Mouse (Mus musculus) embryo, embryonic 10 days (tissue): Measurements from ENCODE around the gene Ncbp2.
"Not testable (repeated sequence)": the region's sequence is repeated elsewhere in the genome, so short reads cannot be mapped to it uniquely, and the experiment has no call there.

Source experiments
- DNase-seq: peaks from one replicate; pipeline ENCODE4 v3.0.0-alpha.2; 2015; ENCODE audit warnings: low spot score

Ncbp2 gene

DNA sequence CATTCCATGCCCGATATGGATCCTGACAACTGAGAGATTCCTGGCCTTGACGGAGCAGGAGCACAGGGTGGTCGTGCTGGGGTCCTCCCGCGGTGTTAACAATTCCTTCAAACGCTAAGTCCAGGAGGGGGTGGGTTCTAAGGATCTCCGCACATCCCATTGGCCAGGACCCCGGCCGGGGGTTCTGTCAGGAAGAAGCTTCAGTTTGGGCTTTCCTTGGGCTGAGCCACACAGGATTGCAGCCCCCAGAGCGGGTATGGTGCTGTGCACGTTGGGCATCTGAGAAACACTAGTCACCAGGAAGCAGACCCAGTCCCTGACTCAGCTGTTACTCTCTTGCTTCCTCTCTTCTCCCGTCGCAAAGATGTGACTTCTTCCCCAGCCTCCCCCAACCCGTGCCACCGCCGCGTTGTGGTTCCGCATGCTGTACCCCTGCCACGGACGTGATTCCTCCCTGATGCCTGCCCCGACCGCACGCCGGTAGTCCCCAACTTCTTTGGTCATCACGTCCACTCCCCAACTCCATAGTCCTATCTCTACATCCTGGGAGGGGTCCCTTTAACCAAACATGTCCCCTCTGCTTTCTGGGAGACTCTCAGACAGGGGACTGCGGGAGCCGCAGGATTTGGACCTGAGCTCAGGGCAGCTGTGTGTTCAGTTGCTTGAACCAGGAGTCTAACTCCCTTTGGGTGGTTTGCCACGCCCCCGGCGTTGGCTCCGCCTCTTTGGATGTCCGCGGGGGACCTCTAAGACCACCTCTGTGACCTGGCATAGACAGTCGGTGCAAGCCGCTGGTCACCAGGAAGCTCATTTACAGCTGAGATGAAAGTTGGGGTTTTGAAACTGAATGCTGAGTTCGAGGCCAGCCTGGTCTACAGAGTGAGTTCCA is 13.0 kb upstream of the Ncbp2 start:
- DNase-seq: no peak

DNA sequence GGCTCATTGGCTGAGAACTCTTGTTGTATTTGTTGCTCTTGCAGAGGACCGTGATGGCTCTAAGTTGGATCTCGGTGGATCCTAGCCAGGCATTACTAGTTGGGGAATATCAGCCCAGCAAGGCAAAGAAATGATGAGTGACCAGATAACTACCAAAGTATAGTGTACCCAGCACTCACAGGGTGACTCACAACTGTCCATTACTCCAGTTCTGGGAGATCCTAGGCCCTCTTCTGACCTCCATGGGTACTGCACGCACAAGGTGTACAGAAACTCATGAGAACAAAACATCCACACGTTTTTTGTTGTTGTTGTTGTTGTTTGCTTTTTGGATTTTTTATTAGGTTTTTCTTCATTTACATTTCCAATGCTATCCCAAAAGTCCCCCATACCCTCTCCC is 11.7 kb upstream of the Ncbp2 start:
- DNase-seq: no peak

DNA sequence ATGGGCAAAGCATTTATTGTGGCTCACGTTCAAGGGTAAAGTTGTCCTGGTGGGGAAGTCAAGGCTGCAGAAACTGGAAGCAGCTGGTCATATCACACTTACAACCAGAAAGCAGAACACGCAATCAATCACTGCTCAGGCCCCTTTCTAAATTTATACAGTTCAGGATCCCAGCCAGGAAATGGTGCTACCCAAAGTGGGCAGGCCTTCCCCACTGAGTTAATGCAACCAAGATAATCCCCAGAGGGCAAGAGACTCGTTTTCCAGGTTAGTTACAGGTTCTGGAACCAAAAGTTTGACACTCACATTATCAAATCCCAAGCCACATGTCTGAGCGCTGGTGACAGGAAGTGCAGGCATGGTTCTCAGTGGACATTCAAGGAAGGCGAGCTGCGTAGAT is 9.5 kb upstream of the Ncbp2 start:
- no peak for DNase-seq

DNA sequence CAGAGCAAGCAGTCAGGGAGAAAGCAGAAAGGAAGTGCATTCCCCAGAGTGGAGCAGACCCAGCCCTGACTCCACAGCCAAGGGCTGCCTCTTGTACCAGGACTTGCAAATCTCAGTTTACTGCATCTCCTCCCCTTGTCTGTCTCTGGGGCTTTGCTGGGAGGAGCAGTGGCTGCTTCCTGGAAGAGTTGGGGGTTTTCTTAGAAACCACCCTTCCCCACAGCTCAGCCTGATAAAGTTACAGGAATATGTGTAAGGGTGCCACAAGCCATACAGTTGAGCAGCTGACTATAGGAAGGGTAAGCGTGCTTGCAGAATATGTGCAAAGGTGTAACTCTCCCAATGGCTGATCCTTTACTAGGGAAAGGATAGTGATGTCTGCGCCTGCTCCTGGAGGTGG is 7.7 kb upstream of the Ncbp2 start:
- no peak for DNase-seq

DNA sequence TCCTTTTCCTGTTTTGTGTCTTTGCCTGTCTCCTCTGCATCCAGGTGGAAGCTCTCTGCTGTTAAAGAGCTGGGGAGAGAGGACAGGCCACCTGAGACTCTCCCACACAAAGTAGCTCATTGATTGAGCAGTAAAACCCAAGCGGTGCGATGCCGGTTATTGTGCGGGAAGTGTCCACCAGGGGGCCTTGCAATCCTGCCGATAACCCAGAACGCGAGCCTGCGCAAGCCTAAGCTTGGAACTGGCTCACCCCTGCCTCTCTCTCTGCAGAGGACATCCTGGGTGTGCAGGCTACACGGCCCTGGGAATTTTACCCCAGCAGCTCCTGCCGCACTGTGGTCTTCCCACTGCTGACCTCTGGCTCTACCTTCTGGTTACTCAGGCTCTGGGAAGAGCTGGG is 4.3 kb upstream of the Ncbp2 start:
- peak; percentile 87 for DNase-seq

DNA sequence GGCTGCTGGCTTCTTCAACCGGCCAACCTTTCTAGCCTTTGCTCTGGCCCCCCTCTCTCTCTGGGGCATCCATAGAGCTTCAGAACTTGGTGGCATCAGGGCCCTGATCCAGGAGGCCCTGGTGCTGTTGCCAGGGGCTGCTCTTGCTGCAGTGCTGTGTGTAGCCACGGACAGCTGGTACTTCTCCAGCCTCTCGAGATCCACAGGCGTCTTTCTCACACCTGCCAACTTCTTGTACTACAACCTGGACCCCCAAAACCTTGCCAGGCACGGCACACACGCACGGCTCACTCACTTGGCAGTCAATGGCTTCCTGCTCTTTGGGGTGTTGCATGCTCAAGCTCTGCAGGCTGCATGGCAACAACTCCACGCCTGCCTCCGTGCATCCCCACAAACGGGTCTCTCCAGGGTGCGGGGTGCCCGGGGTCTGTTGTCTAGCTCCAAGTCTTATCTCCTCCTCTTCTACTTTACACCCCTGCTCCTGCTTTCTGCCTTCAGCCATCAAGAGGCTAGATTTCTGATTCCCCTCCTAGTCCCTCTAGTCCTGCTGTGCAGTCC is 3.5 kb upstream of the Ncbp2 start:
- no peak for DNase-seq

DNA sequence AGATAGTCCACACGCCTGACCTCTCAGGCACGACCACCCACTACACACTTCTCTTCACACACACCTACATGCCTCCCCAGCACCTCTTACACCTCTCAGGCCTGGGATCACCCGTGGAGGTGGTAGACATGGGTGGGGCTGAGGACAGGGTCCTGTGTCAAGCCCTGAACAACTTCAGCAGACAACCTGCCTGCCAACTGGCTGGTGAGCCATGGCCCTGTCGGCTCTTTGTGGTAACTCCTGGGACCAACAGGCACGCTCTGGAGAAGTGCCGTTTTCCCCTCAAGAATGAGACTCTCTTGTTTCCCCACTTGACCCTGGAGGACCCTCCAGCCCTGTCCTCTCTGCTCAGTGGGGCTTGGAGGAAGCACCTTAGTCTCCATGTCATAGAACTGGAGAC is 2.9 kb upstream of the Ncbp2 start:
- DNase-seq: no peak

DNA sequence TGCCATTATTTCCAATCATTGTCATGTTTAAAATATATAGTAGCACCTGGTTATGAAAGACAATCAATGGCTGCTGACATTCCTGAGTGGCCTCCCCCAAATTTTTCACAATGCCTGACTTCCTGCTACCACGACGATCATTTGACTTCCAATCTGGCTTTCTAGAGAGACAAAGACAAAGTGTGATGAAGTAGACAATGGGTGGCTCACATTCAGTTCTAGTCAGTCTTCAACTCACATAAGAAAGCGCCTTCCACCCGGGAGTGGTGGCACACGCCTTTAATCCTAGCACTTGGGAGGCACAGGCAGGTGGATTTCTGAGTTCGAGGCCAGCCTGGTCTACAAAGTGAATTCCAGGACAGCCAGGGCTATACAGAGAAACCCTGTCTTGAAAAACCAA is 2.3 kb upstream of the Ncbp2 start:
- not testable (repeated sequence) for DNase-seq

DNA sequence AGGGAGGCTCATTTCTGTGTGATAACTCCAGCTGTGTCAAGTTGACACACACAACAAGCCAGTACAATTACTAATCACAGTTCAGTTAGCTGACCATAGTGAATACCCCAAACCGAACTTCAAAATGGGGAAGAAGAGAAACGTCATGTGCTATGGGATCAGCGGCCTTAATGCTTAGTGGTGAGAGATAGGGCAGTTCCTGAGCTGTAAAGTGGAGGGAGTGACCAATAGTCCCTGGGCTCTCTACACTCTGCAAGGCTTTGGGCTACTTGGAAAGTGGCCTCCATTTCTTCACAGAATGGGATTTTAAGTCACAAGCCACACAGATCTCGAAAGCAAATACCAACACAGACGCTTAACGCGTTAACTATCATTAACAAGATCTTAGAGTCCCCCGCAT is 980 bp upstream of the Ncbp2 start:
- DNase-seq: no peak

DNA sequence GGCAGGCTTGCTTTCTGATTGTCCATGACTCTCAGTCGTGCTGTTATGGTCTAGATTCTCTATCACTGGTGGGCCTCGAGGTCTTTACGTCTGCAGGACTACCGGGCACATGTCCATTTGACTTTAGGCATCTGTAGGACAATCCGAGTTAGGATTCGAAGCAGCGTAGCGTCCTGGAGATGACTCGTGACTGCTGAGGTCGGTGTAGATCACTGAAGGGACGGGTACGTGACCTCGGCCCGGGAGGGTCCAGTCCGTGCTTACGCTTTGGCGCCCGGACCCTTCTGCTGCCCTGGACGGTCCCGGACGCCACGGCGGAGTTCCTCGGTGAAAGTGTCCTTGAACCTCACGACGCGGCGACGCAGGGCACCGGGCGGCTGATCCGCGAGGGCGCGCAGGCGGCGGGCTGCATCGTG is 404 bp upstream of the Ncbp2 start:
- no peak for DNase-seq

DNA sequence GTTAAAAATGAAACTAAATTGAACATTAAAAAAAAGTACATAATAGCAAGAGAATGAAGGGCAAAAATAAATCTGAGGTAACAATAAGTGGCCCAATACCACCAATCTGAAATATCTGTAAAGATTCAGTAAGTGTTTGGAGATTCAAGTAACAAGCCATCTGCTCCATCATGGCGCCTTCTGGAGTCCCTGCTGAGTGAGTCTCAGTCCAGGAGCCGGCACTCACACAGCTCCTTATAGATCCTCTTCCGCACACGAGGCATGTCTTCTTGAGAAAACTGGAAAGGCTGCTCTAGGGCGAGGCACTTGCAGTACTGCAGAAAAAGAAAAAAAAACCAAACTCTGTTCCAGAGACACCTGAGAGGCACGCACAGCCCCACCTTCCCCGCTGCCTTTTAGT is 14.9 kb downstream of the Ncbp2 start:
- no peak for DNase-seq

DNA sequence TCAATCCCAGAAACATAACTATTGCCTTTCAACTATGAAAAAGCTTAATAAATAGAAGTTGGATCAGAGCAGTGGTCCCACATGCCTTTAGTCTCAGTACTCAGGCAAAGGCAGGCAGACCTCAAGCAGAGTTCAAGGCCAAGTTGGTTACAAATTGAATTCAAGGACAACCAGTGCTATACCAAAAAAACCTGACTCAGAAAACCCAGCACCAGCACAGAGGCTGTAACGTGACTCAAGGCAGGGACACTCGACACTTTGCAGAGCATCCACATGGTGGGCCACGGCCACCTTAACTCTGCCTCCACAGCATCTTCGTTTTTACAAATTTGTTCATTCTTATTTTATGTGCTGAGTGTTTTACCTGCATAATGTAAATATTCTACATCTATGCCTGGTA is 26.9 kb downstream of the Ncbp2 start:
- no peak for DNase-seq

DNA sequence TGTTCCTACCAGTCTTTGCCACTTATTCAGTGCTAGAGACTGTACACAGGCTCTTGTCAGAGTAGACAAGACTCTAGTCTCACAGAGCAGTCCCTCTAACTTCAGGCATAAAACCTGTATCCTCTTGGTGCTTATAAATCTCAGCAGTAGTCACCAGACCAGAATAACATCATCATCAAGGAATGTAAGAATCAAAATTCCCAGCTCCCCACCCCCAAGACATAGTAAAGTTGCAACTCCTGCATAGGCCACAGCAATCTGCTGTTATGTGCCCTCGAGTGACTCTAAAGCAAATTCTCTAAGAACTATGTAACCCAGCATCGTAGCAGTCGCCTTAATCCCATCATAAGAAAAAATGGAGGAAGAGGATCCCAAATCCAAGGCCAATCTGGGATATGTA is 31.2 kb downstream of the Ncbp2 start:
- no peak for DNase-seq

DNA sequence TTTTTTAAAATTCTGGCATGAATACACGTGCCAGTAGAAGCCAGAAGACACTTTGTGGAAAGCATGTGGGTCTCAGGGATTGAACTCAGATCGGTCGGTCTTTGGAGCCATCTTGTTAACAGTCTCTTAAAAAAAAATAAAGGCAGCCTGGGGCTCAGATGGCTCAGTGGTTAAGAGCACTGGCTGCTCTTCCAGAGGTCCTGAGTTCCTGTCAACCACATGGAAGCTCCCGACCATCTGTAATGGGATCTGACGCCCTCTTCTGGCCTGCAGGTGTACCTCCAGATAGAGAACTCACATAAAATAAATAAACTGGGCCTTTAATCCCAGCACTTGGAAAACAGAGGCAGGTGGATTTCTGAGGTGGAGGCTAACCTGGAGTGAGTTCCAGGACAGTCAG is 32.6 kb downstream of the Ncbp2 start:
- no peak for DNase-seq

DNA sequence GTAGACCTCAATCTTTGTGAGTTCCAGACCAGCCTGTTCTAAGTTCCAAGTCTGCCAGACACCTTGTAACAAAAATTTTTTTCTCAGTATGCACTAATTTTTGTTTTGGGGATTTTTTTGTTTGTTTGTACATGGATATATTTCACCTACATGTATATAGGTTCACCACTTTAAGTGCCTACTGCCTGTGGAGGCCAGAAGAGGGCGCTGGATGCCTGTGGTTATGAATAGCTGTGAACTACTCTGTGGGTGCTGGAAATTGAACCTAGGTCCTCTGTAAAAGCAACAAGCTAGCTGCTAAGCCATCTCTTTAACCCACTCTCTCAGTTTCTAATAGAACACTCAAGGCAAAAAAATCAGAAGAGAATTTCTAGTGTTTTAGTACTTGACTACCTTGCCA is 43.7 kb downstream of the Ncbp2 start:
- no peak for DNase-seq

DNA sequence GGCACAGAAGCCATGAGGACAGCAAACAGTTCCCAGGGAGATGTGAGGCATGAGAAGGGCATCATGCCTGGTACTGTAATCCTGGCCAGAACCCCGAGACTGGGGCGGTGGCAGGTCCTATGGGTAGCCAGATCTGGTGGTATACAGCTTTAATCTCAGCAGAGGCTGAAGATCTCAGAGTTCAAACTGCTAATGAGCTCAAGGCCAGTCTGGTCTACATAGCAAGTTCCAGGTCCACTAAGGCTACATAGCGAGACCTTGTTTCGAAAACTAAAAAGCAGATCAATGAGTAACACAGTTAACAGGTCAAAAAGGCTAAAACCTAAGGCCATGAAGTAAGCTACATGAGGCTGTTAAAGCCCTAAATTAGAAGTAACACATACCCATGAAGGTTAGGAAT is 44.9 kb downstream of the Ncbp2 start:
- DNase-seq: no peak

DNA sequence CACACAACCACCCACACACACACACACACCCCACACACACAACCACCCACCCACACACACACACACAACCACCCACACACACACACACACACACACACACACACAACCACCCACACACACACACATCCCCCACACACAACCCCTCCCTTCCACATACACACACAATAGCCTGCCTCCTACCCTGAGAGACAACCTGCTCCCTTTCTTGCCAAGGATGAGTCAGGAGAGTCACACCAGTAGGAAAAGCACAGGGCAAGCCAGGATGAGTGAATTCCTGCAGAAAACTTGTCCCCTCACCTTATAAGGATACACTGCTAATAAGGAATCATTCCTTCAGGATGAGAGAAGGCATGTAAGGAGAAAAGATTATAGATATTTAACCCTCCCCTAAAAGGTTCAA is 45.6 kb downstream of the Ncbp2 start:
- DNase-seq: no peak

DNA sequence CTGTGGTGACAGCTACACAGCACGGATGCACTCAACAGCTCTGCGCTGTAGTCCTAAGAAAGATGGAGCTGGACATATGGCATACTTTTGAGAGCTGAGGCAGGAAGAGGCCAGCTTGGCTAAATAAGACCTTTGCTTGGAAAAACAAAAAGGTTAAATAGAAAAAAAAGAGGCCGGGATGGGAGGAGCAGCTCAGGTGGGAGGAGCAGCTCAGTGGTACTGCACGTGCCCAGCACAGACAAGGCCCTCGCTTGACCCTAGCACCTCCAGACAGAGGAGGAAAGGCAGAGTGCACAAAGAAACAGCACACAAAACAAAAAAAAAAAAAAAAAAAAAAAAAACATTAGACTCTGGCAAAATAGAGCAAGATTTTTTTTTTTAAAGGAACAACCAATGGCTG is 48.1 kb downstream of the Ncbp2 start:
- DNase-seq: no peak

DNA sequence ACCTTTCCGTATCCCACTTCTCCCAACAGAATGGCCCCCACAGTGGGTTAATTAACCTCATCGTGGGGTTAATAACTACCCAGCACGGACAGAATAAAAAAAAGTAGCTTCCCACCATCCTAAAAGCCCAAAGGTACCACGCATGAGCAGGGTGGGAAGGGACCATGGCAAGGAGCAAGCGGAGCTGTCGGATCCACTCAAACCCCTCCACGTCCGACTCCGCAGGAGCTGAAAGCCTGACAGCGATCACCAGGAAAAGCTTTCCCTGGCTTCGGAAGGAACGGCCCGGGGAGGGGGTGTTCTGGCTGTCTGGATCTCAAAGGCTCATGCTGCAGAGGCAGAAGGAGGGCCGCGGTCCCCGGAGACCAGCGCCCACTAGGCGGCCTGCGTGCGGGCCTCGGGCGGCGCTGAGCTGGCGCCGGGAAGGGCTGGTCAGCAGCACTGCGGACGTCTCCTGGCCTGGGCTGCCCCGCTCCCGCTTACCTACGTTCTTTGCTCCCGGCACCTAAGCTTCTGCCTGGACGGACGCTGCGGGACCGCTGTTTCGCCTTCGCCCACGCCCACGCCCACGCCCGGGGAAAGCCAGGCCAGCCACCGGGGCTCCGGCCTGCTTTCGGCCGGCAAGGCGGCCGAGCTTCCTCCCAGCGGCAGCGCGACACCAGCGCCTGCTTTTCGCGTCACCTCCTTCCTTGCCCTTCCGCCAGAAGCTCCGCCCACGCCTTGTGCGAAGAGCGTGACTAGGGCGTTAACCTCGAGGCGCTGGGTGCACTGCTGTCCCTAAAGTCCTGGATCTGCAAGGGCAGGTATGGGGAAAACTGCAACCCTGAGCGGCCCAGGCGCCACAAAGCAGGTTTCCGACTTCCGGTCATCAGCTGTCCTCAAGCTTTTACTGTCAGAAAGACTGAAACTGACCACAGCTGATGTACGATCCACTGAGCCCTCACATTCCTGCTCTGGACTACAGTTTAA is 54.5 kb downstream of the Ncbp2 start, which contains the start of gene Senp5:
Gene Senp5 (minus strand): TSS at position 779 of the 969 bp plus-strand sequence.
- peak; percentile 98 for DNase-seq

DNA sequence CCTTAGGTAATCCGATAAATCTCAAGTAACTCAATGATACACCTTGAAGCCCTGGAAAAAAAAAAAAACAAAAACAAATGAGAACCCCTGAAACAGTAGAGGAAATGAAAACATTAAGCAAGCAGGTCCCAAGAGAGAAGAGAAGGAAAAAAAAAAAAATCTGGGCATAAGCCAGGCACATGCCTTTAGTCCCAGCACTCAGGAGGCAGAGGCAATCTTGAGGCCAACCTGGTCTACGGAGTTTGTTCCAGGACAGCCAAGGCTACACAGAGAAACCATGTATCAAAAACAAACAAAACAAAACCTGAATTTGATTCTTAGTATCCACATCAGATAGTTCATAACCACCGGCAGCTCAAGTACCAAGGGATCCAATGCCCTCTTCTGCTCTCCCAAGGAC is 56.4 kb downstream of the Ncbp2 start:
- no peak for DNase-seq

DNA sequence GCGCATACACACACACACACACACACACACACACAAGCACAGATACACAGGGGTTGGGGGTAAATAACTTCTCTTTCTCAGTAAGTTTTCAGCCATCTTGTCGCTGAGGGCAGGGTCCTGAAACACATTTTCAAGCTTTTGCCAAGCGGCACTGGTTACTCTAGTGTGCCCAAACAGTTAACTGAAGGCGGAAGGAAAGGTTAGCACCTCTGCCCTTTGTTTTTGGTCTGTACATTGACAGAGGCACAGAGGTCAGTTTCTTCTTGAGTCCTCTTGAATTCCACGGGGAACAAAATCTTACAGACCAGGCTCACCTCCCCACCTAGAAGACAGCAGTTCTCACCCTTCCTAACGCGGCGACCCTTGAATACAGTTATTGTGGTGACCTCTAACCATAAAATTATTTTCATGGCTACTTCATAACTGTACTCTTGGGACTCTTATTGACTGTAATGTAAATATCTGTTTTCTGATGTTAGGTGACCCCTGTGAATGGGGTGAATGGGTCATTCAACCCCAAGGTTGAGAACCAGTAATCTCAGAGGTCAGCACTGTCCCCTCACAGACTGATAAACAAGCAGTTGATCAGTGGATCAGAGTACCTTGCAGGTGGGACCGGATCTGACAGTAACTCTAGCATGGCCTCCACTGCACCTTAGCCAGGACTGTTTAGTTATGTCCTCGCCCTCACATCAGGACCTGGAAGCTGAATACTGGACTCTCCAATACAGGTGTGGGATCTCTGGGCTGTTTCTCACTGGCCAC is 60.4 kb downstream of the Ncbp2 start:
- DNase-seq: no peak

DNA sequence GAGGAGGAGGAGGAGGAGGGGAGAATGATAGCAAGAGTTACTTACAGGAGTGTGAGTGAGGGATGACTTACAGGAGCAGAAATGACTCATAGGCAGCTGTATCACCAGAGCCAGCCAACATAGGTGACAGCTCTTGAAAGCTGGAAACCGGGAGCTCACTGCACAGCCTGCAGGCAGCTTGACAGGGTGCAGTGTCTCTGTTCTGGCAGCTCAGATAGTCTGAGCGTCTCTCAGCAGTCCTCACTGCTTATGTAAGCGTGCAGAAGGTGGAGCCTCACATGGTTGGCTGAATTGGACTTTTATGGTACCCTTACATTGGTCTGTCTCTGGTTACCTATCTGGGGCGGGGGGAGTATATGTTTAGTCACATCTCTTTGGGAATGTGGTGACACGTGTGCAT is 61.6 kb downstream of the Ncbp2 start:
- no peak for DNase-seq
